In genomic region chr7:19413525-19413924, GRCm38 (mm10) we compare ENCODE assay signal across 14 mouse cellular contexts. TPM values are rescaled to one million over a fixed set of nuclear protein-coding genes. Genes with fewer than 3 reads are reported as not detected.
"Had no signal": no experiment of that assay in that cellular context is flagged by ENCODE, and none has a peak within 500 bp of the region (broad histone marks: within the 10 kb centered on the region; RNA-seq: fewer than 3 reads in every experiment).

No protein-coding gene starts in this region.

- H3K36me3 ChIP-seq: liver, embryonic 13.5 days had no signal

- H3K4me2 ChIP-seq: liver, embryonic 13.5 days; midbrain, embryonic 11.5 days had no signal

- H3K27ac ChIP-seq: left cerebral cortex, adult 2 months; liver, embryonic 13.5 days had no signal

- H3K4me1 ChIP-seq: liver, embryonic 13.5 days had no signal

- H3K9ac ChIP-seq: liver, embryonic 13.5 days had no signal

- H3K4me3 ChIP-seq: left cerebral cortex, adult 2 months; liver, embryonic 13.5 days had no signal

- DNase-seq: kidney, postnatal 10 days; kidney, postnatal 36 days; layer of hippocampus, postnatal 36 days; liver, embryonic 13.5 days; lung, adult 2 months; lung, postnatal 14 days; lung, postnatal 4 days; midbrain, embryonic 14.5 days; thymus, adult 18-20 months; thymus, postnatal 36 days had no signal

RNA-seq across cellular contexts. Expression of gene Ckm, which starts 8.9 kb away (rescaled TPM):
- total RNA-seq: left cerebral cortex, adult 2 months; megakaryocyte-erythroid progenitor cell, adult 5-6 weeks had no signal
- polyA plus RNA-seq: midbrain, embryonic 11.5 days; midbrain, embryonic 14.5 days had no signal

RNA-seq across cellular contexts. Expression of gene Klc3, which starts 9.6 kb away (rescaled TPM):
- total RNA-seq: megakaryocyte progenitor cell, adult 5-6 weeks; megakaryocyte-erythroid progenitor cell, adult 5-6 weeks had no signal
